Mouse (Mus musculus) hindbrain, postnatal 0 days (tissue): ENCODE data around the gene Dnajc14. TPM values are rescaled to one million over a fixed set of nuclear protein-coding genes. Genes with fewer than 3 reads are reported as not detected.
A peak's percentile ranks its signal among the peaks of the same experiment; 100 is the strongest.

Experiments used
- ATAC-seq: fragments of 200-750 bp; cut with Nextera tagmentation; 2 replicates; pipeline ENCODE4 v1.8.0; 2017; ENCODE audit warnings: mild to moderate bottlenecking, moderate TSS enrichment, moderate library complexity
- DNase-seq: peaks from one replicate; pipeline ENCODE4 v3.0.0-alpha.2; 2015; ENCODE audit warnings: low spot score
- H3K27ac ChIP-seq: fragments of 300-500 bp; sonication (generic); 2 replicates; pipeline ENCODE4 v1.5.1; 2014; ENCODE audit warnings: mild to moderate bottlenecking
- H3K27me3 ChIP-seq: fragments of 300-500 bp; sonication (generic); 2 replicates; pipeline ENCODE4 v1.6.1; 2014; ENCODE audit warnings: low read length, mixed read lengths; ENCODE audit not compliant: insufficient read depth
- H3K36me3 ChIP-seq: fragments of 300-500 bp; sonication (generic); 2 replicates; pipeline ENCODE4 v1.6.1; 2014; ENCODE audit warnings: low read length, mixed read lengths; ENCODE audit not compliant: insufficient read depth
- H3K4me1 ChIP-seq: fragments of 300-500 bp; sonication (generic); 2 replicates; pipeline ENCODE4 v1.6.1; 2014; ENCODE audit warnings: antibody characterized with exemption, low read length, mixed read lengths; ENCODE audit not compliant: insufficient read depth
- H3K4me2 ChIP-seq: fragments of 300-500 bp; sonication (generic); 2 replicates; pipeline ENCODE4 v1.6.1; 2014; ENCODE audit warnings: low read depth, mild to moderate bottlenecking, low read length, moderate library complexity, mixed read lengths
- H3K4me3 ChIP-seq: fragments of 300-500 bp; sonication (generic); 2 replicates; pipeline ENCODE4 v1.5.1; 2014; ENCODE audit warnings: low read length
- H3K9ac ChIP-seq: fragments of 300-500 bp; sonication (generic); replicated peaks from 2 replicates; pipeline ENCODE4 v1.6.1; 2014; ENCODE audit warnings: mild to moderate bottlenecking, low read length, moderate library complexity, mixed read lengths
- H3K9me3 ChIP-seq: fragments of 300-500 bp; sonication (generic); 2 replicates; pipeline ENCODE4 v1.6.1; 2016; ENCODE audit warnings: low read length, mixed read lengths
- CTCF ChIP-seq: IDR thresholded peaks from 2 replicates; pipeline ENCODE4 v1.5.1; 2016; ENCODE audit warnings: antibody characterized with exemption, control low read depth, low read depth
- WGBS: fragments of 180-500 bp; shearing (Covaris S2); extraction: QIAGEN DNeasy Blood & Tissue Kit; methylation state at CpG from one replicate; pipeline ENCODE4 v1.1.7; 2014; 5-methylcytosine and 5-hydroxymethylcytosine counted together
- polyA plus RNA-seq: library from polyadenylated mRNA; unstranded; fragments of >200 nt; fragmentation: Nextera tagmentation; extraction: Ambion mirVana; gene quantifications from 2 replicates; pipeline ENCODE4 v1.2.1, GENCODE M21; 2015
- total RNA-seq: library from RNA; depleted of rRNA; stranded (reverse); fragments of >200 nt; gene quantifications from 2 replicates; pipeline ENCODE4 v1.2.3, GENCODE M21; 2014

Dnajc14 gene
- total and polyA plus RNA-seq, 2 experiments from 2014 or later = 30.9 to 32.7 TPM

DNA sequence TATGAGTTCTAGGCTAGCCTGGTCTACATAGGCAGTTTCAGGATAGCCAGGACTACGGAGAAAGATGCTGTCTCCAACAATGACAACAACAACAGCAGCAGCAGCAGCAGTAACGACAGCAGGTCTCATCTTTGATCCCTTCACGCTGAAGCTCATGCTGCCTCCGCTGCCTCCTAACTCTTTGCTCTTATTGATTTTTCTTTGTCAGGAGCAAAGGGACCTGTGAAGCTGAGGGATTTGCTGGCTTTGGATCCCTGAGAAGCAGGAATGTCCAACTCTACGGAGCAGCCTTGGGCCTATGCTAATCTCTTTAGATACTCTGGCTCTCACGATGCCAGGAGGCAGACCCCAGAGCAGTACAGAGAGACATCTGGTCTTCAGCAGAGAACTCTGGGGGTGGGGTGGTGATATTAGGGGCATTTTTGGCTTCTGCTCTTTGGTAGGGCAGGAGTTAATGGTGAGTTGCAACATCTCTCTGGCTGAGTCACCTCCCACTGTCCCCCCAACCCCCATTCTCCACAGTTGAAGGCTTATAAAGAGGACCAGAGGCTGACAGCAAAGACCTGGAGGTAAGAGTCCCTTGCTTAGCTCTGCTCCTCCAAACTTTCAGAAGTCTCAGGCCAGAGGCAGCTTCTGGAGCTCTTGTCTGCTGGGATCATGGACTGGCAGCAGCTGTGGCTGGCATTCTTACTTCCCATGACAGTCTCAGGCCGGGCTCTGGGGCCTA lies 13.3 kb upstream of the Dnajc14 start, which contains the start of gene Mmp19:
Gene Mmp19 (plus strand): TSS at position 513 of the 727 bp plus-strand sequence.
- Histone ChIP-seq H3K27me3 (no peaks in the 10 kb centered on the region), H3K4me2 (no peak within 1 kb of the TSS), H3K9me3 (no peaks in the 10 kb centered on the region), H3K36me3 (no peaks in the 10 kb centered on the region), H3K9ac (no peak within 1 kb of the TSS), H3K27ac (no peak within 1 kb of the TSS), H3K4me1 (no peaks in the 10 kb centered on the region), H3K4me3 (no peak within 1 kb of the TSS)
- no peak for DNase-seq
- TF ChIP-seq CTCF = no peak
- WGBS = 74% methylated on average over 7 of the region's 7 CpGs
- ATAC-seq = no peak

DNA sequence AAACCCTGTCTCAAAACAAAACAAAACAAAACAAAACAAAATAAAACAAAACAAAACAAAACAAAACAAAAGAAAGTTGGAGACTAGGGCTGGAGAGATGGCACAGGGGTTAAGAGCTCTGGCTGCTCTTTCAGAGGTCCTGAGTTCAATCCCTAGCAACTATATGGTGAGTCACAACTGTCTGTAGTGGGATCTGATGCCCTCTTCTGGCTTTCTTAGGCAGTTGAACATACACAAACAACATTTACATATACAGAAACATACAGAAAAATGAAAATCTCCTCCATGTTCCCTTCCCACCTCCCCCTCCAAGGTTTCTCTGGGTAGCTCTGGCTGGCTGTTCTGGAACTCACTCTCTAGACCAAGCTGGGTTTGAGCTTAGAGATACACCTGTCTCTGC lies 11.8 kb upstream of the Dnajc14 start:
- ATAC-seq = no peak
- Histone ChIP-seq H3K4me1 (no peaks in the 10 kb centered on the region), H3K36me3 (no peaks in the 10 kb centered on the region)

DNA sequence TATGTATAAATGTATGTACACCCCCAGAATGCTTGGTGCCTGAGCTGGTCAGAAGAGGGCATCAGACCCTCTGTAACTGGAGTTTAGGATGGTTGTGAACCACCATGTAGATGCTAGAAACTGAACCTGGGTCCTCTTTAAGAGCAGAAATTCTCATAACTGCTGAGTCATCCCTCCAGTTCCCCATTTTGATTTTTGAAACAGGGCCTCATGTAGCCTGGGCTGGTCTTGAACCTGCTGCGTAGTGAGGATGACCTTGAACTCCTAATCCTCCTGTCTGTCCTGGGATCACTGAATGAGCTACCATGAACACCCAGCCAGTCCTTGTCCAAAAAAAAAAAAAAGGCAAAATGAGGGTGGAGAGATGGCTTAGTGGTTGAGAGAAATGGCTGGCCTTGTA lies 10.6 kb upstream of the Dnajc14 start:
- no peaks in the 10 kb centered on the region for H3K36me3 ChIP-seq
- H3K4me2 ChIP-seq = no peak overlapping the region
- TF ChIP-seq CTCF = no peak
- no peaks in the 10 kb centered on the region for H3K4me1 ChIP-seq
- 94% methylated on average over 1 of the region's 1 CpGs for WGBS
- H3K4me3 ChIP-seq = no peak overlapping the region
- ATAC-seq (no peak), DNase-seq (no peak)
- H3K9ac ChIP-seq = no peak overlapping the region
- H3K9me3 ChIP-seq = no peaks in the 10 kb centered on the region
- no peak overlapping the region for H3K27ac ChIP-seq
- no peaks in the 10 kb centered on the region for H3K27me3 ChIP-seq

More for the DNA sequence above, 11.8 kb upstream of the Dnajc14 start:
- no peak for TF ChIP-seq CTCF
- H3K27ac ChIP-seq = no peak overlapping the region
- no peak overlapping the region for H3K9ac ChIP-seq
- no peak overlapping the region for H3K4me2 ChIP-seq
- H3K9me3 ChIP-seq = no peaks in the 10 kb centered on the region
- no peaks in the 10 kb centered on the region for H3K27me3 ChIP-seq
- no peak overlapping the region for H3K4me3 ChIP-seq
- no peak for DNase-seq

DNA sequence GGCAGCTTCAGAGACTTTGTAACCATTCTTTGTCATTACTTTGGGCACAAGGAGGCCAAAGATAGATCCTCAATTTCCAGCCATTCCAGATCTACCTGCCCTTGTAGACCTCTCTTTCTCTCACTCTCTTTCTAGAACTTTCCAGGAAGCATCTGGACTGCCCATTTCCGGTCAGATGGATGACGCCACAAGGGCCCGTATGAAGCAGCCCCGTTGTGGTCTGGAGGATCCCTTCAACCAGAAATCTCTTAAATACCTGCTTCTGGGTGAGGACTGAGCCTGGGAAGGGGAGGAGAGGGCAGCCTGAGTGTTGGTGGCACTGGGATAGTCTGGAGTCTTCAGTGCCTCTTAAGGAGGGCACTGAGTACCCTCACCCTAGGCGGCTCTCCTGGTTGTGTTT lies 9.5 kb upstream of the Dnajc14 start:
- ATAC-seq = no peak

DNA sequence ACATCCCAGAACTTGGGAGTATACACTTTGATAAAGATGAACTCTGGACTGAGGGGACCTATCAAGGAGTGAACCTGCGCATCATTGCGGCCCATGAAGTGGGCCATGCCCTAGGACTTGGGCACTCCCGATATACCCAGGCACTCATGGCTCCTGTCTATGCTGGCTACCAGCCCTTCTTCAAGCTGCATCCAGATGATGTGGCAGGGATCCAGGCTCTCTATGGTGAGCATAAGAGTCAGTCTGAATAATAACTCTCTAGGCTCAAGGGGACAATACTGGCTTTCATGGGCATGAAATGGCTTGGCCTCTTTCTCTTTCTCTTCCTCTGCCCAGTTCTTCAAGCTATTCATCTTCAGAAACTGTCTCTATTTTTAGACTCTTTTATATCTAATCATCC lies 8.3 kb upstream of the Dnajc14 start:
- no peak overlapping the region for H3K27ac ChIP-seq
- H3K36me3 ChIP-seq = peaks cover 4% of the 10 kb centered on the region; the same call in 1 of the 2 replicates
- H3K4me2 ChIP-seq = no peak overlapping the region
- no peak overlapping the region for H3K4me3 ChIP-seq
- TF ChIP-seq CTCF = no peak
- no peaks in the 10 kb centered on the region for H3K27me3 ChIP-seq
- H3K9me3 ChIP-seq = no peaks in the 10 kb centered on the region
- ATAC-seq = no peak
- WGBS = 80% methylated on average over 3 of the region's 3 CpGs
- DNase-seq = peak; percentile 37
- H3K9ac ChIP-seq = no peak overlapping the region
- H3K4me1 ChIP-seq = no peaks in the 10 kb centered on the region

More for the DNA sequence above, 9.5 kb upstream of the Dnajc14 start:
- WGBS = 90% methylated on average over 5 of the region's 5 CpGs
- Histone ChIP-seq H3K4me1 (no peaks in the 10 kb centered on the region), H3K36me3 (no peaks in the 10 kb centered on the region), H3K4me3 (no peak overlapping the region), H3K27me3 (no peaks in the 10 kb centered on the region), H3K9ac (no peak overlapping the region), H3K27ac (no peak overlapping the region), H3K4me2 (no peak overlapping the region), H3K9me3 (no peaks in the 10 kb centered on the region)
- no peak for DNase-seq
- TF ChIP-seq CTCF = no peak

DNA sequence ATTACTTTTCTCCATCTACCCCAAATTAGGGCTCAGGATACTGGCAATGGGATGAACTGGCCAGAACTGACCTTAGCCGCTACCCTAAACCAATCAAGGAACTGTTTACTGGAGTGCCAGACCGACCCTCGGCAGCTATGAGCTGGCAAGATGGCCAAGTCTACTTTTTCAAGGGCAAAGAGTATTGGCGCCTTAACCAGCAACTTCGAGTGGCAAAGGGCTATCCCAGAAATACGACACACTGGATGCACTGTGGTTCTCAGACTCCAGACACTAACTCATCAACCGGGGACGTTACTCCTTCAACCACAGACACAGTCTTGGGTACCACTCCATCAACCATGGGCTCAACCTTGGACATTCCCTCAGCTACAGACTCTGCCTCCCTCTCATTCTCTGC lies 5.2 kb upstream of the Dnajc14 start:
- Histone ChIP-seq H3K4me1 (peaks cover 9% of the 10 kb centered on the region; the same call in 1 of the 2 replicates), H3K27me3 (no peaks in the 10 kb centered on the region), H3K4me2 (no peak overlapping the region), H3K4me3 (no peak overlapping the region), H3K27ac (no peak overlapping the region), H3K36me3 (peaks cover 4% of the 10 kb centered on the region; the same call in 1 of the 2 replicates), H3K9me3 (no peaks in the 10 kb centered on the region), H3K9ac (no peak overlapping the region)
- ATAC-seq = no peak
- 96% methylated on average over 8 of the region's 8 CpGs for WGBS
- no peak for TF ChIP-seq CTCF
- DNase-seq = no peak

DNA sequence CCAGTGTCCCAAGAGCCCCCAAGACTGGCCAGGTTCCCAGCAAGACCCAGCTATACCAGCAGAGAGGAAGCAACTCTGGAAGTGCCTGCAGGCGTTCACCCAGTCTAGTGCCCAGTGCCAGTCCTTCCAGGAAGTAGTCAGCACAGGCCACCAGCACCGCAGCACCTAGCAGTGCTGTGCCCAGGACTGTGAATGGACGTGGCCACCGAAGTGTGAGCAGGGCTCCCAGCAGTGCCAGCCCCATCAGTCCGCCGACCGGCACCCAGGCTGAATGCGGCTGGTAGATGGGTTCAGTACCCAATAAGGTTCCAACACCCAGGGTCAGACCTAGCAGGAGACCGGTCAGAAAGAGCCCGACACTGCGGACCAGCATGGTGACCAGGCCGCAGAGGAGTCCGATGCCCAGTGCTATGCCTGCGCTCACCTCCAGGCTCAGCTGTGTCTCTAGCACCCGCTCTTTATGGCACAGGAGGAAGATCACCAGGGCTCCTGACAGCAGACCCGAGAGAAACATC lies 1.8 kb upstream of the Dnajc14 start:
- H3K36me3 ChIP-seq = peaks cover 4% of the 10 kb centered on the region; the same call in 1 of the 2 replicates
- no peak overlapping the region for H3K4me2 ChIP-seq
- H3K27me3 ChIP-seq = no peaks in the 10 kb centered on the region
- no peak for DNase-seq
- H3K9me3 ChIP-seq = no peaks in the 10 kb centered on the region
- peaks cover 20% of the 10 kb centered on the region for H3K4me1 ChIP-seq
- no peak for ATAC-seq
- no peak for TF ChIP-seq CTCF
- WGBS = 88% methylated on average over 16 of the region's 16 CpGs
- no peak overlapping the region for H3K27ac ChIP-seq
- H3K9ac ChIP-seq = no peak overlapping the region
- H3K4me3 ChIP-seq = no peak overlapping the region
